Mouse (Mus musculus) forebrain, postnatal 0 days (tissue): ENCODE measurements around the gene Angpt4. TPM values are rescaled to one million over a fixed set of nuclear protein-coding genes. Genes with fewer than 3 reads are reported as not detected.

Experiments
- ATAC-seq: fragments of 200-750 bp; cut with Nextera tagmentation; 2 replicates; pipeline ENCODE4 v1.8.0; 2017; ENCODE audit warnings: mild to moderate bottlenecking, moderate library complexity
- DNase-seq: peaks from one replicate; pipeline ENCODE4 v3.0.0-alpha.2; 2015
- H3K27ac ChIP-seq: fragments of 300-500 bp; sonication (generic); 2 replicates; pipeline ENCODE4 v1.5.1; 2014; ENCODE audit warnings: low read depth, mild to moderate bottlenecking, antibody characterized with exemption, low read length, moderate library complexity, mixed read lengths
- H3K27me3 ChIP-seq: fragments of 300-500 bp; sonication (generic); 2 replicates; pipeline ENCODE4 v1.6.1; 2014; ENCODE audit warnings: mild to moderate bottlenecking, low read length, mixed read lengths; ENCODE audit not compliant: insufficient read depth
- H3K36me3 ChIP-seq: fragments of 300-500 bp; sonication (generic); 2 replicates; pipeline ENCODE4 v1.6.1; 2014; ENCODE audit warnings: mild to moderate bottlenecking, moderate library complexity; ENCODE audit not compliant: insufficient read depth
- H3K4me1 ChIP-seq: fragments of 300-500 bp; sonication (generic); 2 replicates; pipeline ENCODE4 v1.6.1; 2014; ENCODE audit warnings: antibody characterized with exemption; ENCODE audit not compliant: insufficient read depth
- H3K4me2 ChIP-seq: fragments of 300-500 bp; sonication (generic); 2 replicates; pipeline ENCODE4 v1.6.1; 2014; ENCODE audit warnings: low read depth, mild to moderate bottlenecking, moderate library complexity
- H3K4me3 ChIP-seq: fragments of 300-500 bp; sonication (generic); 2 replicates; pipeline ENCODE4 v1.5.1; 2014; ENCODE audit warnings: low read depth, low read length, mixed read lengths
- H3K9ac ChIP-seq: fragments of 300-500 bp; sonication (generic); 2 replicates; pipeline ENCODE4 v1.6.1; 2014; ENCODE audit warnings: mild to moderate bottlenecking
- H3K9me3 ChIP-seq: fragments of 300-500 bp; sonication (generic); 2 replicates; pipeline ENCODE4 v1.6.1; 2016; ENCODE audit warnings: low read length
- CTCF ChIP-seq: sonication (generic); IDR thresholded peaks from 2 replicates; pipeline ENCODE4 v1.5.1; 2016; ENCODE audit warnings: antibody characterized with exemption, control low read depth, low read depth
- WGBS: fragments of 180-500 bp; shearing (Covaris S2); extraction: QIAGEN DNeasy Blood & Tissue Kit; methylation state at CpG from one replicate; pipeline ENCODE4 v1.1.7; 2014; 5-methylcytosine and 5-hydroxymethylcytosine counted together
- polyA plus RNA-seq: library from polyadenylated mRNA; unstranded; fragments of >200 nt; fragmentation: Nextera tagmentation; extraction: Ambion mirVana; gene quantifications from 2 replicates; pipeline ENCODE4 v1.2.1, GENCODE M21; 2015
- total RNA-seq: library from RNA; depleted of rRNA; stranded (reverse); fragments of >200 nt; gene quantifications from 2 replicates; pipeline ENCODE4 v1.2.3, GENCODE M21; 2014

Angpt4 gene
- total and polyA plus RNA-seq, 2 experiments from 2014 or later, result 0.06 to 0.43 TPM

DNA sequence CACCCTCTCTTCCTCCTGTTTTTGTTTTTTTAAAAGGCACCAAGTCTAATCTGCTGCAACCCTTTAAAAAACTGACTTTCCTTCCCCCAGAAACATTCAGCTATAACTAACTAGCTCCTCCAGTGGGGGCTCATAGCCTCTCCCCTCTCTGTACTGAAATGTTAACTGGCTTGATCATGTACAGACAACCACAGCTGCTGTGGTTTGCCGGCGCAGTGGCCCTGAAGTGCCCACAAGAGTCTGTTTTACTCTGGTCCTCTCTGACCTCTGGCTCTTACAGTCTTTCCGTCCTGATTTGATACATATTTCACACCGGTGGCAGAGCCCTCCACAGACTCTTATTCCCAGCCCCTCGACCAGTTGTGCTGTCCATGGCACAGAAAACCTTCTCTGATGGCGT, 70.3 kb downstream of the Angpt4 start:
- H3K4me3 ChIP-seq, result no peak overlapping the region

DNA sequence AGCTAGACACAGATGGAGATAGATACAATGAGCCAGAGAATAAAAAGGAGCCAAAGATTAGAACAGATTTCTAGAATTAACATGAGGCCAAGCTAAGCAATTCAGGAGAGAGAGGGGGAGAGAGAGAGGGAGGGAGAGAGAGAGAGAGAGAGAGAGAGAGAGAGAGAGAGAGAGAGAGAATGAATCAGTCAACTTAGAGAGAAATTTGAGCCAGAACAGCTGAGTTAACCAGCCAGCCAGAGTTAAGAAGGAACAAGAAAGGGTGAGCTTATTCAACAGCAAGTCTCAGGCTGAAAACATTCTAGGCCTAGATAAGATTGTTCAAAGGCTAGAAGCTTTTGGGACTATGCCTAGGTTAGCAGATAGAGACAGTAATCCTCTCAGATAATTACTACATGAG, 71.5 kb downstream of the Angpt4 start:
- DNase-seq (no peak), ATAC-seq (no peak)
- H3K4me2 ChIP-seq, result no peak overlapping the region

More for the DNA sequence above, 70.3 kb downstream of the Angpt4 start:
- H3K27ac ChIP-seq, result no peak overlapping the region
- 85% methylated on average over 6 of the region's 6 CpGs for WGBS
- no peak overlapping the region for H3K4me2 ChIP-seq
- no peaks in the 10 kb centered on the region for H3K27me3 ChIP-seq
- no peak for TF ChIP-seq CTCF
- no peaks in the 10 kb centered on the region for H3K9me3 ChIP-seq
- no peaks in the 10 kb centered on the region for H3K36me3 ChIP-seq
- no peak for DNase-seq
- no peak overlapping the region for H3K9ac ChIP-seq
- ATAC-seq, result no peak
- peaks cover 8% of the 10 kb centered on the region; the same call in 1 of the 2 replicates for H3K4me1 ChIP-seq

DNA sequence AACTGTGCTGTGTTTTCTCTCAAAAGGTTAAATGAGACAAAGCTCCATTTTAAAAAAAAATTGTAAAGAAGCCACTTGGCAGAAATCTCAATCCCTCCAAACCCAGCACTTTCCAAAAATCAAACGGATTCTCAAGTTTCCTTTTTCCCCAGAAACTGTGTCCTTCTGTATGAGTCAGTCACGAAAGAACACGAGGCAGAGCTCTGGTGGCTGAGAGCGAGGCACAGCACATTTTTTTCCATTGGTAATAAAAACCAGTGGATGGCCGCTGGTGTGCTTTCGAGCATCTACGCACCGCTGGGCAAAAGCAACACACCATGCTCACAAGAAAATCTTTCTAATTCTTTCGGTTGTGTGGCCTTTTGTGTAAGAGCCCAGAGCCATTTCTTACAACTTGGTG, 73.0 kb downstream of the Angpt4 start:
- 51% methylated on average over 9 of the region's 9 CpGs for WGBS
- H3K9ac ChIP-seq, result no peak overlapping the region
- no peaks in the 10 kb centered on the region for H3K27me3 ChIP-seq
- H3K9me3 ChIP-seq, result no peaks in the 10 kb centered on the region
- H3K4me1 ChIP-seq, result peaks cover 6% of the 10 kb centered on the region; the same call in 1 of the 2 replicates
- H3K4me2 ChIP-seq, result no peak overlapping the region
- DNase-seq, result no peak
- TF ChIP-seq CTCF, result no peak
- no peak overlapping the region for H3K4me3 ChIP-seq
- H3K36me3 ChIP-seq, result no peaks in the 10 kb centered on the region
- ATAC-seq, result no peak
- no peak overlapping the region for H3K27ac ChIP-seq

More for the DNA sequence above, 71.5 kb downstream of the Angpt4 start:
- Histone ChIP-seq H3K27ac (no peak overlapping the region), H3K9ac (no peak overlapping the region), H3K36me3 (no peaks in the 10 kb centered on the region), H3K9me3 (no peaks in the 10 kb centered on the region), H3K4me3 (no peak overlapping the region), H3K4me1 (peaks cover 8% of the 10 kb centered on the region; the same call in 1 of the 2 replicates), H3K27me3 (no peaks in the 10 kb centered on the region)
- TF ChIP-seq CTCF, result no peak

DNA sequence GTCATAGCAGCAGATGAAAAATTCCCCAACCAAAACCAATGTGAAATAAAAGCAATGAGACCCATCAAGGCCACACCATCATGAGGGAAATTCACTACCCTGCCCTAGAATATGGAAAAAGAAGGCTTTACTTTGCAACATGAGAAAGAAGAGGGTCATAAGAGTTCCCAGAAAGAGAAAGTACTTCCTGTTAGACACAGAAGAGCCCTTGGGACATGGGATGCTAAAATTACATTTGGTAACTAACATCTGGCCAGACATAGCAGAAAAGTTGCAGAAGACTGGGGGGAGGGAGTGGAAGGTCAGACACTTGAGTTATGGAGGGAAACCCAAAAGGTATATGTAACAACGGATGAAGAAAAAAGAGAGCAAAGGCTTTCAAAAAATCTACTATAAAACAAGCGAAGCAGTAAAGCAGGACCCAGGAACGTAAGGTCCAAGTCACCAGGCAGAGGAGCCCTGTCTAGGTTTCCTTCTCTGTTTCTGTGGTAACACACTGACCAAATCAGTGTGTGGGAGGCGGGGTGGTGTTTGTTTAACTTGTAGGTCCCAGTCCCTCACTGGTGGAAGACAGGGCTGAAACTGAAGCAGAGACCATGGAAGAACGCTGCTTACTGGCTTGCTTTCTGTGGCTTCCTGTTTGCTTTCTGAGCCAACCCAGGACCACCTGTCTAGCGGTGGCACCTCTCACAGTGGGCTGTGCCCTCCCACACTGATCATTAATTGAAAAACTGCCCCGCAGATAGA, 74.6 kb downstream of the Angpt4 start:
- Histone ChIP-seq H3K9ac (no peak overlapping the region), H3K27me3 (no peaks in the 10 kb centered on the region), H3K27ac (no peak overlapping the region), H3K4me3 (no peak overlapping the region), H3K4me2 (no peak overlapping the region), H3K9me3 (no peaks in the 10 kb centered on the region), H3K4me1 (no peaks in the 10 kb centered on the region), H3K36me3 (no peaks in the 10 kb centered on the region)
- no peak for ATAC-seq
- WGBS, result 80% methylated on average over 7 of the region's 7 CpGs
- TF ChIP-seq CTCF, result no peak
- no peak for DNase-seq

DNA sequence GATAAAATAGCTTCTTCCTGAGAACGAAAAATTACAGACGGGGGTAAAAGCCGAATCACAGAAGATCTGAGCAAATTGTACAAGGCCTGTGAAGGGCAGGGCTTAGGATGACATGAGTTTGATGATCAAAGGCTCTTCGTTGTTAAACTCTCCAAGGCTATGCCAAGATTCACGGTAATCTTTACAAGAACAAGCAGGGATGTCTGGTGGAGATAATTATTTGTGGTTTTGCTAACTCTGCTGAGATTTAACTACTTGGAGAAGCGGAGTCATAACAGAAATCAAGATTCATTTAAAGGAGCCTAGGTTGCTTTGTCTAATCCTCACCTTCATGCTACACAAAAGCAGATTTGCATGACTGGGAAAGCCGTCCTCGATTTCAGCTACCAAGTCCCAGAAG, 75.9 kb downstream of the Angpt4 start:
- H3K9ac ChIP-seq, result no peak overlapping the region

DNA sequence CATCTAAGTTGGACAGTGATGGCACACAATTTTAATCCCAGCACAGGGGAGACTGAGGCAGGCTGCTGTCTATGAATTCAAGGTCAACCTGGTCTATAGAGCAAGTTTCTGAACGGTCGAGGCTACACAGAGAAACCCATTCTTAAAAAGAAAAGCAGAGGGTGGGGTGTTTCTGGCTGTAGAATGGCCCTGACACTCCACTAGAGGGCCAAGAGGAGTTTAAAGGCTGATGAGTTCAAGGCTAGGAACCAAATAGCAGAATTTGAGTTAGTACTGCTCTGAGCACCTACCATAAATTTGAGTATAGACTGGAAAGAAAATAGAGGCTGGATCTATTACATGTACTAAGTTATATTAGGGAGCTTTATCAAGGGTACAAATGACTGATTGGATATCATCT, 78.0 kb downstream of the Angpt4 start:
- ATAC-seq (no peak), DNase-seq (no peak)
- no peak overlapping the region for H3K27ac ChIP-seq
- no peak overlapping the region for H3K4me2 ChIP-seq
- H3K4me3 ChIP-seq, result no peak overlapping the region
- no peak overlapping the region for H3K9ac ChIP-seq
- 65% methylated on average over 2 of the region's 2 CpGs for WGBS
- H3K27me3 ChIP-seq, result no peaks in the 10 kb centered on the region
- no peak for TF ChIP-seq CTCF
- H3K4me1 ChIP-seq, result no peaks in the 10 kb centered on the region
- H3K36me3 ChIP-seq, result no peaks in the 10 kb centered on the region
- no peaks in the 10 kb centered on the region for H3K9me3 ChIP-seq

More for the DNA sequence above, 75.9 kb downstream of the Angpt4 start:
- Histone ChIP-seq H3K4me2 (no peak overlapping the region), H3K9me3 (no peaks in the 10 kb centered on the region), H3K36me3 (no peaks in the 10 kb centered on the region), H3K4me3 (no peak overlapping the region), H3K27me3 (no peaks in the 10 kb centered on the region), H3K4me1 (no peaks in the 10 kb centered on the region), H3K27ac (no peak overlapping the region)
- TF ChIP-seq CTCF, result no peak
- WGBS, result 75% methylated on average over 8 of the region's 8 CpGs
- ATAC-seq (no peak), DNase-seq (no peak)

DNA sequence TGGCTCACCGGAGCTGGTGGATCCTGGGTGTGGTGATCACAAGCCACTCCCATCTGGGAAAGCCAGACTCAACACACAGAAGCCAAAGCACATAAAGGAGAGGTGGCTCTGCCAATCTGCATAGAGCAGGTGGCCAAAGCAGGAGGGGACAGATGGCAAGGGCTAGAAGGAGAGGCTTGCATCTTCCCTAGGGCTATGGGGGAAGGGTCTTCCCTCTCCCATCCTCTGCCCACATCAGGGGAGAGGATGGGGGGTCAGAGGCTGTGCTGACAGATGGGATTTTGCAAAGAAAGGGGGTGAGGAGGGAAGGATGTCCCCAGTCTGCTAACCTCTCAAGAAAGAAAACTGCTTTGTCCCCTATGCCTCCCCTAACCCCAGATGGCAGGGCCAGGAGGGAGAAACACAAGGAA, 80.0 kb downstream of the Angpt4 start:
- Histone ChIP-seq H3K27ac (no peak overlapping the region), H3K36me3 (no peaks in the 10 kb centered on the region), H3K27me3 (peaks cover 7% of the 10 kb centered on the region), H3K4me2 (no peak overlapping the region), H3K4me3 (no peak overlapping the region), H3K9ac (no peak overlapping the region), H3K4me1 (no peaks in the 10 kb centered on the region), H3K9me3 (no peaks in the 10 kb centered on the region)
- WGBS, result 23% methylated on average over 1 of the region's 1 CpGs
- TF ChIP-seq CTCF, result no peak
- ATAC-seq (0 out of 2 replicates have a peak, but pooled peaks have one; percentile 32), DNase-seq (no peak)
